Mouse (Mus musculus) ES-E14 (cell line): Measurements from ENCODE around the gene Cep128. TPM values are rescaled to one million over a fixed set of nuclear protein-coding genes. Genes with fewer than 3 reads are reported as not detected.

ENCODE experiments used
- DNase-seq: peaks from one replicate; pipeline ENCODE4 v3.0.0-alpha.2; 2013; ENCODE audit warnings: low read depth, low spot score
- H3K27ac ChIP-seq: 2 replicates; pipeline ENCODE4 v1.5.1; 2012; ENCODE audit warnings: low read depth, mild to moderate bottlenecking, low read length, moderate library complexity, mixed read lengths; ENCODE audit not compliant: poor library complexity, insufficient read depth, severe bottlenecking
- H3K36me3 ChIP-seq: 2 replicates; pipeline ENCODE4 v1.6.1; 2012; ENCODE audit warnings: mild to moderate bottlenecking, low read length, moderate library complexity, mixed read lengths; ENCODE audit not compliant: control insufficient read depth, poor library complexity, insufficient read depth, severe bottlenecking
- H3K4me1 ChIP-seq, 2 experiments: fragments of 150-350 bp in 1 of 2; sonication (generic) in 1 of 2; 2 replicates each; pipeline ENCODE4 v1.6.1; 2012; ENCODE audit warnings: low read length in 2 of 2, mild to moderate bottlenecking in 1 of 2, mixed read lengths in 1 of 2; ENCODE audit not compliant: control insufficient read depth in 2 of 2, insufficient read depth in 2 of 2, poor library complexity in 1 of 2
- H3K4me3 ChIP-seq, 2 experiments: fragments of 150-350 bp in 1 of 2; sonication (generic) in 1 of 2; 2 replicates each; pipeline ENCODE4 v1.5.1; 2012; ENCODE audit warnings: low read length in 2 of 2, low read depth in 1 of 2, mild to moderate bottlenecking in 1 of 2, mixed read lengths in 1 of 2; ENCODE audit not compliant: insufficient read depth in 1 of 2, poor library complexity in 1 of 2, severe bottlenecking in 1 of 2
- H3K9ac ChIP-seq: 2 replicates; pipeline ENCODE4 v1.6.1; 2012; ENCODE audit warnings: low read depth, mild to moderate bottlenecking, low read length, mixed read lengths; ENCODE audit not compliant: poor library complexity, insufficient read depth, severe bottlenecking
- H3K9me3 ChIP-seq: fragments of 150-350 bp; sonication (generic); 2 replicates; pipeline ENCODE4 v1.6.1; 2012; ENCODE audit warnings: low read depth, mild to moderate bottlenecking, low read length; ENCODE audit not compliant: control insufficient read depth, insufficient read depth
- CHD2 ChIP-seq: IDR thresholded peaks from 2 replicates; pipeline ENCODE4 v1.6.1; 2014; ENCODE audit warnings: mild to moderate bottlenecking, low read depth, low read length, inconsistent platforms
- HCFC1 ChIP-seq: IDR thresholded peaks from 2 replicates; pipeline ENCODE4 v1.6.1; 2012; ENCODE audit warnings: low read length, inconsistent platforms, borderline replicate concordance; ENCODE audit not compliant: insufficient read depth
- MAFK ChIP-seq: IDR thresholded peaks from 2 replicates; pipeline ENCODE4 v1.6.1; 2014; ENCODE audit warnings: mild to moderate bottlenecking, low read depth, low read length, inconsistent platforms; ENCODE audit not compliant: insufficient read depth
- ZC3H11A ChIP-seq: IDR thresholded peaks from 2 replicates; pipeline ENCODE4 v1.6.1; 2012; ENCODE audit warnings: low read depth, mild to moderate bottlenecking, inconsistent platforms, low read length, borderline replicate concordance
- ZNF384 ChIP-seq: IDR thresholded peaks from 2 replicates; pipeline ENCODE4 v1.6.1; 2012; ENCODE audit warnings: low read depth, low read length, inconsistent platforms
- in situ Hi-C, 2 experiments: fragments of 600-800 bp; cut with MboI; formaldehyde crosslinking; loops; one replicate each; pipeline ENCODE4 v1.15.1; 2025; ENCODE audit warnings: low sequenced_read_pairs in 2 of 2, inconsistent platforms in 1 of 2; ENCODE audit not compliant: unreplicated experiment in 2 of 2
- total RNA-seq: library from RNA; depleted of rRNA; stranded (reverse); fragments of 300-350 nt; gene quantifications from 2 replicates; pipeline ENCODE4 v1.2.3, GENCODE M21; 2012

Gene Cep128
- total RNA-seq, 1 experiment = 10.1 TPM

DNA sequence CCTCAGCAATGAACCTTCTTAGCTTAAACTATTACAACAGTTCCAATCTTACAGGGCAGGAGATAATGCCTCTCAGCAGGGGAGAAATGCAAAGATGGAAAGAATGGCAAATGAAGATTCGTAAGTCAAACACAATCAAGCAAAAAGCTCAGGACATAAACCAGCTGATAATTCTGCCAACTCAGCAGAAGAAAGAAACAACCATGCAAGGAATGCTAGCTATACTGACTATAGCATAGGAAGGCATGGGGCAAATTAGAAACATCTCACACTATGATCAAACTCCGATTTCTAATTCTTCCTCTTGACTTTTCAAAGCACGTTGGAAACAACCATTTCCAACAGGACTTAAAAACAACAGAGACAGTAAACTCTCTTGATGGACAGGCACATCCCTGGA lies 120.5 kb downstream of the Cep128 start:
- H3K4me1 ChIP-seq = 0 out of 4 replicates have a peak, but pooled peaks cover 0 to 2% of the 10 kb centered on the region in 2 experiments
- H3K4me3 ChIP-seq = no peak overlapping the region
- no peak for DNase-seq
- H3K9ac ChIP-seq = no peak overlapping the region
- TF ChIP-seq MAFK = peak; percentile 87
- no peak for TF ChIP-seq CHD2
- H3K36me3 ChIP-seq = no peaks in the 10 kb centered on the region
- in situ Hi-C loops = no loop called here
- H3K9me3 ChIP-seq = no peaks in the 10 kb centered on the region
- no peak overlapping the region for H3K27ac ChIP-seq

DNA sequence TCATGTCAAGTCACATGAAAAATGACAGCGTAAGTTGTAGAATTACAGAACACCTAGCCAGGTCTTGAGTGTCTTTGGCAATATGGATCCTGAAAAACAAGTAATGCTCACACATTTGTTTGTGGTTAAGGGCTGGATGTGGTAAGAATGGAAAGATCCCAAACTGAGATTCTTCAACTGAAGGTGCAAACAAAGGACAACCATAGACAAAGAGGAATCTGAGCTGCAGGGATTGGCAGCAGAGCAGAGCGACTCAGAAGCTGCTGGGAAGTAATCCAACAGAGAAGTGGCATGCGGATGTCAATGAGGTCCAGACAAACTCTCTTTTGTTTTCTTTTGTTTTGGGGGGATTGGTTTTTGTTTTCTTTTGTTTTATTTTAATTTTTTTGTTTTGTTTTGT lies 121.4 kb downstream of the Cep128 start:
- in situ Hi-C loops = no loop called here
- Histone ChIP-seq H3K4me1 (0 out of 4 replicates have a peak, but pooled peaks cover 0 to 2% of the 10 kb centered on the region in 2 experiments), H3K9me3 (no peaks in the 10 kb centered on the region), H3K4me3 (no peak overlapping the region), H3K36me3 (no peaks in the 10 kb centered on the region), H3K27ac (no peak overlapping the region), H3K9ac (no peak overlapping the region)
- DNase-seq = no peak
- no peak for TF ChIP-seq HCFC1
- TF ChIP-seq ZNF384 = no peak
- no peak for TF ChIP-seq ZC3H11A
- no peak for TF ChIP-seq CHD2
- no peak for TF ChIP-seq MAFK

DNA sequence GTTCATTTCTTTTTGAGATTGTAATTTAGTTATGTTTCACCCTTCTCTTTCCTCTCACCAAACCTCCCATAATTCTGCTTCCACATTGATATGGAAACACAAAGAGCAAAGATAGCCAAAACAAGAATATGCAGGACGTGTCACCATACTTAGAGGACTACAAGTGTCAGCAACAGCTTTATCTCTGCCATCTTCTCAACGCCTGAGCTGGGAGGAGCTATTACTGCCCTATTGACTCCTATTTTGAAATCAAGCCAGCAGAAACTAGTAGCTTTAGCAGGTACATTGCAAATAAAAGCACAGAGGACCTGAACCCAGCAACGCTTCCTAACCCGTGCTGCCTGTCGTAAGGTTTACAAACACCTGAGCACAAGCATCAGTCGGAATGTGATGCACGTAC lies 127.9 kb downstream of the Cep128 start:
- no peak for DNase-seq
- H3K9me3 ChIP-seq = no peaks in the 10 kb centered on the region
- H3K36me3 ChIP-seq = no peaks in the 10 kb centered on the region
- 0 out of 4 replicates have a peak, but pooled peaks cover 0 to 2% of the 10 kb centered on the region in 2 experiments for H3K4me1 ChIP-seq
- no peak for TF ChIP-seq MAFK
- TF ChIP-seq CHD2 = no peak
- no peak for TF ChIP-seq ZC3H11A
- in situ Hi-C loops = no loop called here
- H3K9ac ChIP-seq = no peak overlapping the region
- no peak overlapping the region for H3K27ac ChIP-seq
- no peak overlapping the region for H3K4me3 ChIP-seq

DNA sequence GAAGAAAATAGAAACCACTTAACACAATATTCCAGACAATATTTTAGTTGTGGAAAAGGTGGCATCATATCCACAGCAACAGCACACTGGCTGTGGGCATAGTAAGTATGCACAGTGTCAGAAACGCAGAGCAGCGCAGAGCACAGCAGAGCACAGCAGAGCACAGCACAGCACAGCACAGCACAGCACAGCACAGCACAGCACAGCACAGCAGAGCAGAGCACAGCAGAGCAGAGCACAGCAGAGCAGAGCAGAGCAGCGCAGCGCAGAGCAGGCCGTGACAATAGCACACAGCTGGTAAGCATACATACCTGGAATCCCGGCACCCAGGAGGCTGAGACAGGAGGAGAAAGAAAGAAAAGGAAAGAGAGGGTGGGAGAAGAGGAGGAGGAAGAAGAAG lies 129.4 kb downstream of the Cep128 start:
- DNase-seq = no peak

DNA sequence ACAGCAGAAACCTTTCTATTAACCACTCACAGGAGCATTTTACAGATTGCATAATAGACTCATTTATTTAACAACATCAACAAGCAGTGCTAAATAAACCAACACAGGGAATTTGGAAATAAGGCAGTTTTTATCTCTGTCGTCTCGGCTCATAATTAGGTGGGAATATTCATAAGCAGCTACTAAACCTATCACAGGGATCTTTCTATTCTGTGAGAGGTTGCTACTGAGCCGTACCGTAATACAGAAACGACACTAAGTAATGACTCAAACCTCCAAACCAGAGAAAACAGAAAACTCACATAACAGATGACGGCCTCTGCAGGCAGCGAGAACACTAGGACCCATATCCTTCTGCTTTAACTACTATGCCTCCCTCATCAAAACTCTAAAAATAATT lies 163.6 kb downstream of the Cep128 start:
- TF ChIP-seq CHD2 (no peak), HCFC1 (no peak), ZNF384 (no peak), ZC3H11A (no peak), MAFK (no peak)
- Histone ChIP-seq H3K36me3 (no peaks in the 10 kb centered on the region), H3K4me3 (no peak overlapping the region), H3K4me1 (no peaks in the 10 kb centered on the region), H3K9ac (no peak overlapping the region), H3K27ac (no peak overlapping the region), H3K9me3 (no peaks in the 10 kb centered on the region)
- in situ Hi-C loops = no loop called here
- no peak for DNase-seq

More for the DNA sequence above, 129.4 kb downstream of the Cep128 start:
- Histone ChIP-seq H3K36me3 (no peaks in the 10 kb centered on the region), H3K4me3 (no peak overlapping the region), H3K9ac (no peak overlapping the region), H3K4me1 (0 out of 4 replicates have a peak, but pooled peaks cover 0 to 2% of the 10 kb centered on the region in 2 experiments), H3K9me3 (no peaks in the 10 kb centered on the region), H3K27ac (no peak overlapping the region)
- in situ Hi-C loops = no loop called here
- TF ChIP-seq CHD2 = no peak
